Mouse (Mus musculus): ENCODE results near the gene Slco6d1. TPM values are rescaled to one million over a fixed set of nuclear protein-coding genes. Genes with fewer than 3 reads are reported as not detected.
"Not testable (repeated sequence)": the region's sequence is repeated elsewhere in the genome, so short reads cannot be mapped to it uniquely, and the experiment has no call there.

Gene Slco6d1
- polyA plus RNA-seq, 1 experiment from 2014 or later = not detected

GRCm38 (mm10) chr1:98522977-98523376 lies 102.1 kb downstream of the Slco6d1 start:
- no peak overlapping the region for H3K27ac ChIP-seq
- ATAC-seq (replicated peaks; ENCODE audit: low FRiP score, low read depth) (no peak), DNase-seq (ENCODE audit: low spot score) (no peak)
- H3K9me3 ChIP-seq (replicated peaks; ENCODE audit: low read length) = no peaks in the 10 kb centered on the region
- WGBS = 84% methylated on average over 2 of the region's 2 CpGs
- H3K4me3 ChIP-seq (replicated peaks; ENCODE audit: low read depth, low read length) = no peak overlapping the region
- H3K4me1 ChIP-seq (replicated peaks; ENCODE audit: insufficient read depth, low read length) = no peaks in the 10 kb centered on the region
- H3K9ac ChIP-seq (ENCODE audit: low read depth, low read length) = no peak overlapping the region
- no peaks in the 10 kb centered on the region for H3K36me3 ChIP-seq (ENCODE audit: insufficient read depth, low read length)
- no peak overlapping the region for H3K4me2 ChIP-seq (ENCODE audit: low read length)
- peak; percentile 30; the same call in 1 of the 2 replicates for TF ChIP-seq CTCF (IDR thresholded peaks at IDR 0.05; ENCODE audit: low read depth)
- no peaks in the 10 kb centered on the region for H3K27me3 ChIP-seq (ENCODE audit: insufficient read depth, low read length)

- no peak overlapping the region for H3K4me2 ChIP-seq (ENCODE audit: low read length)
- no peak overlapping the region for H3K9ac ChIP-seq (ENCODE audit: low read depth, low read length)
- DNase-seq (ENCODE audit: low spot score) (peak; percentile 22), ATAC-seq (replicated peaks; ENCODE audit: low FRiP score, low read depth) (no peak)
- H3K9me3 ChIP-seq (replicated peaks; ENCODE audit: low read length) = no peaks in the 10 kb centered on the region
- no peaks in the 10 kb centered on the region for H3K36me3 ChIP-seq (ENCODE audit: insufficient read depth, low read length)
- H3K4me1 ChIP-seq (replicated peaks; ENCODE audit: insufficient read depth, low read length) = no peaks in the 10 kb centered on the region
- no peaks in the 10 kb centered on the region for H3K27me3 ChIP-seq (ENCODE audit: insufficient read depth, low read length)
- TF ChIP-seq CTCF (IDR thresholded peaks at IDR 0.05; ENCODE audit: low read depth) = peak; percentile 39
- no peak overlapping the region for H3K27ac ChIP-seq
- no peak overlapping the region for H3K4me3 ChIP-seq (replicated peaks; ENCODE audit: low read depth, low read length)
Observed at GRCm38 (mm10) chr1:98523537-98523936, 102.6 kb downstream of the Slco6d1 start.

- H3K9ac ChIP-seq (ENCODE audit: low read depth, low read length); H3K9me3 ChIP-seq (replicated peaks; ENCODE audit: low read length); H3K4me1 ChIP-seq (replicated peaks; ENCODE audit: insufficient read depth, low read length); H3K4me2 ChIP-seq (ENCODE audit: low read length); H3K36me3 ChIP-seq (ENCODE audit: insufficient read depth, low read length); ATAC-seq (replicated peaks; ENCODE audit: low FRiP score, low read depth); H3K27ac ChIP-seq; DNase-seq (ENCODE audit: low spot score); H3K27me3 ChIP-seq (ENCODE audit: insufficient read depth, low read length); H3K4me3 ChIP-seq (replicated peaks; ENCODE audit: low read depth, low read length): not testable (repeated sequence)
- 73% methylated on average over 1 of the region's 2 CpGs for WGBS
Observed at GRCm38 (mm10) chr1:98528368-98528767, 107.4 kb downstream of the Slco6d1 start.

- no peaks in the 10 kb centered on the region for H3K4me1 ChIP-seq (replicated peaks; ENCODE audit: insufficient read depth, low read length)
- no peak overlapping the region for H3K4me2 ChIP-seq (ENCODE audit: low read length)
- no peak overlapping the region for H3K9ac ChIP-seq (ENCODE audit: low read depth, low read length)
- no peaks in the 10 kb centered on the region for H3K9me3 ChIP-seq (replicated peaks; ENCODE audit: low read length)
- no peaks in the 10 kb centered on the region for H3K36me3 ChIP-seq (ENCODE audit: insufficient read depth, low read length)
- H3K27ac ChIP-seq = no peak overlapping the region
- TF ChIP-seq CTCF (IDR thresholded peaks at IDR 0.05; ENCODE audit: low read depth) = no peak
- ATAC-seq (replicated peaks; ENCODE audit: low FRiP score, low read depth) (no peak), DNase-seq (ENCODE audit: low spot score) (no peak)
- H3K27me3 ChIP-seq (ENCODE audit: insufficient read depth, low read length) = no peaks in the 10 kb centered on the region
- H3K4me3 ChIP-seq (replicated peaks; ENCODE audit: low read depth, low read length) = no peak overlapping the region
- WGBS = 50% methylated on average over 2 of the region's 2 CpGs
Observed at GRCm38 (mm10) chr1:98545372-98545771, 124.4 kb downstream of the Slco6d1 start.

GRCm38 (mm10) chr1:98554388-98554787 lies 133.5 kb downstream of the Slco6d1 start:
- WGBS = 81% methylated on average over 2 of the region's 2 CpGs
- DNase-seq (ENCODE audit: low spot score) = no peak
- TF ChIP-seq CTCF (IDR thresholded peaks at IDR 0.05; ENCODE audit: low read depth) = no peak

GRCm38 (mm10) chr1:98565701-98566100 lies 144.8 kb downstream of the Slco6d1 start:
- Histone ChIP-seq H3K4me3 (replicated peaks; ENCODE audit: low read depth, low read length) (no peak overlapping the region), H3K4me1 (replicated peaks; ENCODE audit: insufficient read depth, low read length) (no peaks in the 10 kb centered on the region), H3K9me3 (replicated peaks; ENCODE audit: low read length) (no peaks in the 10 kb centered on the region), H3K4me2 (ENCODE audit: low read length) (no peak overlapping the region), H3K27me3 (ENCODE audit: insufficient read depth, low read length) (no peaks in the 10 kb centered on the region), H3K27ac (no peak overlapping the region), H3K36me3 (ENCODE audit: insufficient read depth, low read length) (no peaks in the 10 kb centered on the region), H3K9ac (ENCODE audit: low read depth, low read length) (no peak overlapping the region)
- DNase-seq (ENCODE audit: low spot score) (no peak), ATAC-seq (replicated peaks; ENCODE audit: low FRiP score, low read depth) (no peak)
- TF ChIP-seq CTCF (IDR thresholded peaks at IDR 0.05; ENCODE audit: low read depth) = no peak

More at GRCm38 (mm10) chr1:98554388-98554787, 133.5 kb downstream of the Slco6d1 start:
- Histone ChIP-seq H3K27ac (no peak overlapping the region), H3K4me2 (ENCODE audit: low read length) (no peak overlapping the region), H3K36me3 (ENCODE audit: insufficient read depth, low read length) (no peaks in the 10 kb centered on the region), H3K9me3 (replicated peaks; ENCODE audit: low read length) (no peaks in the 10 kb centered on the region), H3K4me1 (replicated peaks; ENCODE audit: insufficient read depth, low read length) (no peaks in the 10 kb centered on the region), H3K27me3 (ENCODE audit: insufficient read depth, low read length) (no peaks in the 10 kb centered on the region), H3K4me3 (replicated peaks; ENCODE audit: low read depth, low read length) (no peak overlapping the region), H3K9ac (ENCODE audit: low read depth, low read length) (no peak overlapping the region)
- no peak for ATAC-seq (replicated peaks; ENCODE audit: low FRiP score, low read depth)

Small RNAs within 50 kb of the gene (microRNA-seq; reads per million reads assigned to microRNA genes)
- gene Gm26134 = not detected
